Mouse (Mus musculus) intestine, embryonic 16.5 days (tissue): Measurements from ENCODE around the gene Tha1. TPM values are rescaled to one million over a fixed set of nuclear protein-coding genes. Genes with fewer than 3 reads are reported as not detected.
"Not testable (repeated sequence)": the region's sequence is repeated elsewhere in the genome, so short reads cannot be mapped to it uniquely, and the experiment has no call there.

Experiments used
- ATAC-seq: fragments of 200-750 bp; cut with Nextera tagmentation; 2 replicates; pipeline ENCODE4 v1.8.0; 2017; ENCODE audit warnings: moderate TSS enrichment, moderate library complexity
- H3K27ac ChIP-seq: fragments of 300-500 bp; sonication (generic); 2 replicates; pipeline ENCODE4 v1.5.1; 2014; ENCODE audit warnings: mild to moderate bottlenecking, low read length
- H3K27me3 ChIP-seq: fragments of 300-500 bp; sonication (generic); replicated peaks from 2 replicates; pipeline ENCODE4 v1.6.1; 2014; ENCODE audit warnings: low read length, control low read depth, mixed read lengths; ENCODE audit not compliant: control insufficient read depth, insufficient read depth
- H3K36me3 ChIP-seq: fragments of 300-500 bp; sonication (generic); 2 replicates; pipeline ENCODE4 v1.6.1; 2014; ENCODE audit warnings: low read length, control low read depth; ENCODE audit not compliant: control insufficient read depth, insufficient read depth
- H3K4me1 ChIP-seq: fragments of 300-500 bp; sonication (generic); 2 replicates; pipeline ENCODE4 v1.6.1; 2014; ENCODE audit warnings: low read length, control low read depth, mixed read lengths; ENCODE audit not compliant: control insufficient read depth, insufficient read depth
- H3K4me2 ChIP-seq: fragments of 300-500 bp; sonication (generic); 2 replicates; pipeline ENCODE4 v1.6.1; 2014; ENCODE audit warnings: low read depth, low read length, control low read depth
- H3K4me3 ChIP-seq: fragments of 300-500 bp; sonication (generic); 2 replicates; pipeline ENCODE4 v1.5.1; 2014; ENCODE audit warnings: mild to moderate bottlenecking, low read length
- H3K9ac ChIP-seq: fragments of 300-500 bp; sonication (generic); 2 replicates; pipeline ENCODE4 v1.6.1; 2014; ENCODE audit warnings: low read depth, low read length
- H3K9me3 ChIP-seq: fragments of 300-500 bp; sonication (generic); 2 replicates; pipeline ENCODE4 v1.6.1; 2016; ENCODE audit warnings: low read length, control low read depth; ENCODE audit not compliant: control insufficient read depth
- whole genome bisulfite sequencing: fragments of 180-500 bp; shearing (Covaris S2); extraction: QIAGEN DNeasy Blood & Tissue Kit; methylation state at CpG from one replicate; pipeline ENCODE4 v1.1.7; 2014; 5-methylcytosine and 5-hydroxymethylcytosine counted together
- polyA plus RNA-seq: library from polyadenylated mRNA; unstranded; fragments of >200 nt; fragmentation: Nextera tagmentation; extraction: Ambion mirVana; gene quantifications from 2 replicates; pipeline ENCODE4 v1.2.1, GENCODE M21; 2015

Gene Tha1
- polyA plus RNA-seq, 1 experiment from 2014 or later, result 12.2 TPM

GRCm38 (mm10) chr11:117846640-117847039, 26.6 kb downstream of the Tha1 start:
- H3K4me1 ChIP-seq, result peaks cover 25% of the 10 kb centered on the region
- 0 out of 2 replicates have a peak, but pooled peaks cover 1% of the 10 kb centered on the region for H3K36me3 ChIP-seq
- ATAC-seq, result peak; percentile 68
- no peaks in the 10 kb centered on the region for H3K9me3 ChIP-seq
- 0 out of 2 replicates have a peak overlapping the region, but pooled peaks have one; percentile 31 for H3K27ac ChIP-seq
- H3K4me2 ChIP-seq, result no peak overlapping the region
- H3K4me3 ChIP-seq, result no peak overlapping the region
- no peak overlapping the region for H3K9ac ChIP-seq
- 43% methylated on average over 5 of the region's 5 CpGs for WGBS
- no peaks in the 10 kb centered on the region for H3K27me3 ChIP-seq

GRCm38 (mm10) chr11:117845651-117846050, 27.6 kb downstream of the Tha1 start:
- Histone ChIP-seq H3K36me3 (no peaks in the 10 kb centered on the region), H3K27ac (no peak overlapping the region)
- WGBS, result 82% methylated on average over 2 of the region's 2 CpGs

GRCm38 (mm10) chr11:117844997-117845396, 28.3 kb downstream of the Tha1 start:
- H3K4me1 ChIP-seq, result peaks cover 16% of the 10 kb centered on the region
- H3K27ac ChIP-seq, result no peak overlapping the region
- WGBS, result 58% methylated on average over 2 of the region's 2 CpGs
- H3K27me3 ChIP-seq, result no peaks in the 10 kb centered on the region
- ATAC-seq, result no peak
- 0 out of 2 replicates have a peak overlapping the region, but pooled peaks have one; percentile 19 for H3K9ac ChIP-seq
- H3K9me3 ChIP-seq, result no peaks in the 10 kb centered on the region
- no peaks in the 10 kb centered on the region for H3K36me3 ChIP-seq
- no peak overlapping the region for H3K4me3 ChIP-seq
- H3K4me2 ChIP-seq, result no peak overlapping the region

More at GRCm38 (mm10) chr11:117845651-117846050, 27.6 kb downstream of the Tha1 start:
- H3K27me3 ChIP-seq, result no peaks in the 10 kb centered on the region
- no peak overlapping the region for H3K9ac ChIP-seq
- no peak for ATAC-seq
- no peak overlapping the region for H3K4me3 ChIP-seq
- H3K9me3 ChIP-seq, result no peaks in the 10 kb centered on the region
- peaks cover 20% of the 10 kb centered on the region for H3K4me1 ChIP-seq
- H3K4me2 ChIP-seq, result no peak overlapping the region

- H3K4me1 ChIP-seq, result peaks cover 16% of the 10 kb centered on the region
- no peak overlapping the region for H3K4me2 ChIP-seq
- H3K27ac ChIP-seq, result no peak overlapping the region
- WGBS, result 92% methylated on average over 2 of the region's 2 CpGs
- H3K4me3 ChIP-seq, result no peak overlapping the region
- no peaks in the 10 kb centered on the region for H3K36me3 ChIP-seq
- H3K9ac ChIP-seq, result no peak overlapping the region
- no peaks in the 10 kb centered on the region for H3K27me3 ChIP-seq
- ATAC-seq, result no peak
- H3K9me3 ChIP-seq, result no peaks in the 10 kb centered on the region
These were observed 29.8 kb downstream of the Tha1 start for GRCm38 (mm10) chr11:117843434-117843833.

GRCm38 (mm10) chr11:117840910-117841309, 32.4 kb downstream of the Tha1 start:
- no peak overlapping the region for H3K4me2 ChIP-seq
- no peaks in the 10 kb centered on the region for H3K36me3 ChIP-seq
- peaks cover 12% of the 10 kb centered on the region for H3K4me1 ChIP-seq
- H3K9me3 ChIP-seq, result no peaks in the 10 kb centered on the region
- WGBS, result 31% methylated on average over 1 of the region's 1 CpGs
- H3K27ac ChIP-seq, result no peak overlapping the region
- no peak overlapping the region for H3K9ac ChIP-seq
- H3K4me3 ChIP-seq, result no peak overlapping the region
- no peaks in the 10 kb centered on the region for H3K27me3 ChIP-seq
- ATAC-seq, result no peak

GRCm38 (mm10) chr11:117839021-117839420, 34.3 kb downstream of the Tha1 start:
- H3K4me3 ChIP-seq, result no peak overlapping the region
- ATAC-seq, result no peak; the same call in 1 of the 2 replicates
- no peaks in the 10 kb centered on the region for H3K36me3 ChIP-seq
- H3K9ac ChIP-seq, result no peak overlapping the region
- no peak overlapping the region for H3K4me2 ChIP-seq
- H3K27me3 ChIP-seq, result no peaks in the 10 kb centered on the region
- peaks cover 19% of the 10 kb centered on the region for H3K4me1 ChIP-seq
- peak overlapping the region; percentile 80 for H3K27ac ChIP-seq
- no peaks in the 10 kb centered on the region for H3K9me3 ChIP-seq
- 78% methylated on average over 1 of the region's 1 CpGs for WGBS

- H3K4me3 ChIP-seq, result no peak overlapping the region
- no peaks in the 10 kb centered on the region for H3K9me3 ChIP-seq
- H3K36me3 ChIP-seq, result no peaks in the 10 kb centered on the region
- 43% methylated on average over 2 of the region's 2 CpGs for WGBS
- H3K9ac ChIP-seq, result no peak overlapping the region
- peak; percentile 91 for ATAC-seq
- no peak overlapping the region for H3K4me2 ChIP-seq
- H3K27ac ChIP-seq, result peak overlapping the region; percentile 80
- no peaks in the 10 kb centered on the region for H3K27me3 ChIP-seq
- peaks cover 22% of the 10 kb centered on the region for H3K4me1 ChIP-seq
These were observed 34.7 kb downstream of the Tha1 start for GRCm38 (mm10) chr11:117838572-117838971.

- Histone ChIP-seq H3K4me2 (peak overlapping the region; percentile 23), H3K9ac (no peak overlapping the region), H3K4me3 (no peak overlapping the region), H3K27ac (no peak overlapping the region), H3K27me3 (no peaks in the 10 kb centered on the region), H3K36me3 (no peaks in the 10 kb centered on the region), H3K4me1 (peaks cover 30% of the 10 kb centered on the region), H3K9me3 (no peaks in the 10 kb centered on the region)
- no peak for ATAC-seq
- WGBS, result 26% methylated on average over 13 of the region's 13 CpGs
These were observed 37.0 kb downstream of the Tha1 start for GRCm38 (mm10) chr11:117836306-117836705.

GRCm38 (mm10) chr11:117834086-117834485, 39.2 kb downstream of the Tha1 start:
- 66% methylated on average over 8 of the region's 8 CpGs for WGBS
- Histone ChIP-seq H3K27me3 (no peaks in the 10 kb centered on the region), H3K9me3 (no peaks in the 10 kb centered on the region), H3K9ac (no peak overlapping the region), H3K4me1 (peaks cover 48% of the 10 kb centered on the region), H3K36me3 (no peaks in the 10 kb centered on the region), H3K4me2 (no peak overlapping the region), H3K4me3 (no peak overlapping the region), H3K27ac (peak overlapping the region; percentile 84)
- peak; percentile 45 for ATAC-seq

- Histone ChIP-seq H3K4me1 (peaks cover 54% of the 10 kb centered on the region), H3K27ac (peak overlapping the region; percentile 84)
- not testable (repeated sequence) for H3K27me3 ChIP-seq, H3K4me2 ChIP-seq, ATAC-seq, H3K4me3 ChIP-seq, H3K36me3 ChIP-seq, H3K9me3 ChIP-seq, H3K9ac ChIP-seq
- WGBS, result 92% methylated on average over 4 of the region's 6 CpGs
These were observed 39.8 kb downstream of the Tha1 start for GRCm38 (mm10) chr11:117833509-117833908.
